Mouse (Mus musculus): ENCODE results near the gene Pdzd8.

DNA sequence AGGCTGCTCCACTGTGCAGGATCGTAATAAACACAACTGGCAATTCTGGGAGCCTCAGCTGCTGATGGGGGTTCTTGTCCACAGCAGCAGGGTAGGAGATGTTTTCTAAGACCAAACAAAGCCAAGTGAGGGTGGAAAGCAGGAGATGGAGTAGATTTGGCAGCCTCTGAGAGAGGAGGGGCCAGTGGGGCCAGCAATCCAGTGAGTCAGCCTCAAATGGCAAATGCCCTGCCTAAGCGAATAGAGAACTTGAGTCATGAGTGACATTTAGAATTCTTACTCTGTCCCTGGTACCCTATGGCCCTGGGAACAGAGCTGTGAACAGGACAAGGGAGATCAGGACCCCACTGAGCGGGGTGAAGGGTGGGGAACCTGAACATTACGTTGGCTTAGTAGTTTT is 97.4 kb downstream of the Pdzd8 start:
- TF ChIP-seq CTCF (IDR thresholded peaks at IDR 0.05; ENCODE audit: extremely low read depth, insufficient read depth, insufficient read length, insufficient replicate concordance): no peak
- TF ChIP-seq POLR2A (IDR thresholded peaks at IDR 0.05; ENCODE audit: low read depth, low read length): no peak

Data from spleen, adult 2 months (tissue).